Mouse (Mus musculus): ENCODE measurements around the gene Spa17. TPM values are rescaled to one million over a fixed set of nuclear protein-coding genes. Genes with fewer than 3 reads are reported as not detected.

Gene Spa17
- total and polyA plus RNA-seq, 2 experiments from 2014 or later, result 1.4 to 10.1 TPM

DNA sequence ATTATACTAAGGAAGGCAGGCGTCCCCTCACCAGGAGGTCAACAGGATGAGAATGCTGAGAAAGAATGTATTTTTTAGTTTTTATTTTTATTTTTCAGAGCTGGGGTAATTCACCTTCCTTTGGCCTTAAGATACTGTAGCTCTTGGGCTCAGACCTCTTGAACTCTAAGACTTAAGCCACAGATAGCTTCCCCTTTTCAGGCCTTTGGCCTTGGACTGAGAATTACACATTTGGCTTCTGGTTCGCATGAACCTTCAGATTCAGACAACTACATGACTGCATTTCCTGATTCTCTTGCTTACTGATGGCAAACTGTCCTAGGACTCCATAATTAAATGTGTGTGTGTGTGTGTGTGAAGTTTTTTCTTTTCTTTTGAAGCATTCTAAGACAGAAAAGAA is 14.9 kb downstream of the Spa17 start:
- Histone ChIP-seq H3K9me3 (ENCODE audit: low read length) (no peaks in the 10 kb centered on the region), H3K36me3 (ENCODE audit: insufficient read depth, low read length) (no peaks in the 10 kb centered on the region), H3K9ac (replicated peaks; ENCODE audit: low read length, poor library complexity, severe bottlenecking) (no peak overlapping the region), H3K27ac (ENCODE audit: low read depth, low read length) (no peak overlapping the region), H3K4me3 (ENCODE audit: low read depth, low read length) (no peak overlapping the region), H3K4me2 (ENCODE audit: low read depth, low read length, poor library complexity, severe bottlenecking) (no peak overlapping the region), H3K4me1 (ENCODE audit: insufficient read depth, low read length) (no peaks in the 10 kb centered on the region), H3K27me3 (ENCODE audit: insufficient read depth, low read length) (no peaks in the 10 kb centered on the region)
- no peak for TF ChIP-seq CTCF (IDR thresholded peaks at IDR 0.05)
- 90% methylated on average over 2 of the region's 2 CpGs for WGBS
- ATAC-seq (ENCODE audit: low FRiP score), result no peak
- DNase-seq (ENCODE audit: low spot score), result no peak

DNA sequence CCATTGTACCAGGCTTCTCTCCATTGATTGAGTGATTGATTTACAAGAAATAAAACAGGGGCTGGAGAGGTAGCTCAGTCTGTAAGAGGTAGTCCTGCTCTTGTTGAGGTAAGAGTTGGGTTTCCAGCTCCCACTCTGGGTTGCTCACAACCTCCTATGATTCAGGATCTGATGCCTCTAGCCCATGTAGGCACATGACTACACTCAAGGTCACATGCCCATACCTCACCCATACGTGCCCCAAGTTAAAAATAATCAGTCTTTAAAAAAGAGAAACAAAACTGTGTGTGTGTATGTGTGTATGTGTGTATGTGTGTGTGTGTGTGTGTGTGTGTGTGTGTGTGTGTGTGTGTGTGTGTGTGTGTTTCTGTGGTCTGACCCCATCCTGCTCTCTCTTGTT is 18.0 kb downstream of the Spa17 start:
- Histone ChIP-seq H3K4me2 (ENCODE audit: low read depth, low read length, poor library complexity, severe bottlenecking) (no peak overlapping the region), H3K27me3 (ENCODE audit: insufficient read depth, low read length) (no peaks in the 10 kb centered on the region), H3K9me3 (ENCODE audit: low read length) (no peaks in the 10 kb centered on the region), H3K4me3 (ENCODE audit: low read depth, low read length) (no peak overlapping the region), H3K36me3 (ENCODE audit: insufficient read depth, low read length) (no peaks in the 10 kb centered on the region), H3K27ac (ENCODE audit: low read depth, low read length) (no peak overlapping the region), H3K9ac (replicated peaks; ENCODE audit: low read length, poor library complexity, severe bottlenecking) (no peak overlapping the region), H3K4me1 (ENCODE audit: insufficient read depth, low read length) (no peaks in the 10 kb centered on the region)
- 79% methylated on average over 1 of the region's 1 CpGs for WGBS
- no peak for ATAC-seq (ENCODE audit: low FRiP score)
- TF ChIP-seq CTCF (IDR thresholded peaks at IDR 0.05), result no peak
- DNase-seq (ENCODE audit: low spot score), result no peak

DNA sequence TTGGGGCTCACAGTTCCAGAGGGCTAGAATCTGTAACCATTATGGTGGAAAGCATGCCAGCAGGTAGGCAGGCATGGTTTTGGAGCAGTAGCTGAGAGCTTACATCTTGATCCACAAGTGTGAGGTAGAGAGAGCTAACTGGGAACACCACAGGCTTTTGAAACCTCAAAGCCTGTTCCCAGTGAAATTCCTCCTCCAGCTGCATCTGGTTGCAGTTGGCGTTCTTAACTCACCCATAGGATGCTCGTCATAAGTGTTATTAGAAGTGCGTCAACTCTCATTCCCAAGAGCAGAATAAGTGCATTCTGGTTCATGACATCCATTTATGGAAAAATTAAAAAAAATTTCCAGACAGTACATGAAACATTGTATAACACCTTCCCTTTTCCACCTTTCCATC is 19.8 kb downstream of the Spa17 start:
- no peak overlapping the region for H3K4me2 ChIP-seq (ENCODE audit: low read depth, low read length, poor library complexity, severe bottlenecking)
- no peak for DNase-seq (ENCODE audit: low spot score)
- H3K4me1 ChIP-seq (ENCODE audit: insufficient read depth, low read length), result no peaks in the 10 kb centered on the region
- no peak for ATAC-seq (ENCODE audit: low FRiP score)
- no peak overlapping the region for H3K4me3 ChIP-seq (ENCODE audit: low read depth, low read length)
- H3K27ac ChIP-seq (ENCODE audit: low read depth, low read length), result no peak overlapping the region
- no peak for TF ChIP-seq CTCF (IDR thresholded peaks at IDR 0.05)
- no peaks in the 10 kb centered on the region for H3K36me3 ChIP-seq (ENCODE audit: insufficient read depth, low read length)
- no peaks in the 10 kb centered on the region for H3K27me3 ChIP-seq (ENCODE audit: insufficient read depth, low read length)
- no peaks in the 10 kb centered on the region for H3K9me3 ChIP-seq (ENCODE audit: low read length)
- 90% methylated on average over 3 of the region's 3 CpGs for WGBS
- H3K9ac ChIP-seq (replicated peaks; ENCODE audit: low read length, poor library complexity, severe bottlenecking), result no peak overlapping the region

DNA sequence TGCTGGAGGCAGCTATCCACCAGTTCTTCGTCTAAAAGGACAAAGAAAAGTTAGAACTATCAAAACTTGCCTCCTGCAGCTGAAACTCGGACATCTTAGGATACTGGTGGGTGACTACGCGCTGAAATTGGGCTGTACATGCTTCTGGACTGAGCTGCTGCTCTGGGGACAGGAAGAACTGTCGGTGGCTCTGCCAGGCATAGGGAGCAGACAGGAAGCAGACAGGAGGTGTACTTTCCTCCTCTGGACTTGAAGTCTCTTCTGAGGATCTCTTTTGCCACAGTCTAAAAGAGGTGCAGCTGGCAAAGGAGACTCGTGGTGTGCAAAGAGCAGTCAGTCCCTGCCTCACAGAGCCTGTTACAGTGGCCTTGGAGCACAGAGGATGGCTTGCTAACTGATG is 20.9 kb downstream of the Spa17 start:
- Histone ChIP-seq H3K4me2 (ENCODE audit: low read depth, low read length, poor library complexity, severe bottlenecking) (no peak overlapping the region), H3K36me3 (ENCODE audit: insufficient read depth, low read length) (no peaks in the 10 kb centered on the region), H3K27me3 (ENCODE audit: insufficient read depth, low read length) (no peaks in the 10 kb centered on the region), H3K9ac (replicated peaks; ENCODE audit: low read length, poor library complexity, severe bottlenecking) (no peak overlapping the region), H3K4me1 (ENCODE audit: insufficient read depth, low read length) (no peaks in the 10 kb centered on the region), H3K9me3 (ENCODE audit: low read length) (no peaks in the 10 kb centered on the region), H3K4me3 (ENCODE audit: low read depth, low read length) (no peak overlapping the region), H3K27ac (ENCODE audit: low read depth, low read length) (no peak overlapping the region)
- TF ChIP-seq CTCF (IDR thresholded peaks at IDR 0.05), result no peak
- DNase-seq (ENCODE audit: low spot score) (no peak), ATAC-seq (ENCODE audit: low FRiP score) (no peak)
- WGBS, result 58% methylated on average over 6 of the region's 6 CpGs

DNA sequence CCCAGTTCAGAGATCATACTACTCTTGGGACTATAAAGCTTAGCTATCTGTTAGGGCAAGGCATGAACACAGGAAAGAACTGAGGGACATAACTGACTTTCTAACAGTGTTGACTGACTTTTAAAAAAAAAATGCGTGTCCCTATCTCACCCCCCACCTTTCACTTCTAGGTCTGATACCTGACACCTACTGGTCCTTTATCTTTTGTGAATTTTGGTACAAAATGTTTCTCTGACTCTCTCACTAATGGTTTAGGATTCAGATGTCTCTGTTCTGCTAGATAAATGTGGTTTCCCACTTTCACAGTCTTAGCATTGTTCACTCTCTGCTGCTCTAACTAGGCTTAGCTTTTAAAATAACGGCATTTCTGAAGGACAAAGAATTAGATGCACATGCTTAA is 21.5 kb downstream of the Spa17 start:
- Histone ChIP-seq H3K4me2 (ENCODE audit: low read depth, low read length, poor library complexity, severe bottlenecking) (no peak overlapping the region), H3K9me3 (ENCODE audit: low read length) (no peaks in the 10 kb centered on the region), H3K4me3 (ENCODE audit: low read depth, low read length) (no peak overlapping the region), H3K9ac (replicated peaks; ENCODE audit: low read length, poor library complexity, severe bottlenecking) (no peak overlapping the region), H3K27me3 (ENCODE audit: insufficient read depth, low read length) (no peaks in the 10 kb centered on the region), H3K27ac (ENCODE audit: low read depth, low read length) (no peak overlapping the region), H3K4me1 (ENCODE audit: insufficient read depth, low read length) (no peaks in the 10 kb centered on the region), H3K36me3 (ENCODE audit: insufficient read depth, low read length) (no peaks in the 10 kb centered on the region)
- 73% methylated on average over 2 of the region's 2 CpGs for WGBS
- TF ChIP-seq CTCF (IDR thresholded peaks at IDR 0.05), result no peak
- ATAC-seq (ENCODE audit: low FRiP score) (no peak), DNase-seq (ENCODE audit: low spot score) (no peak)

DNA sequence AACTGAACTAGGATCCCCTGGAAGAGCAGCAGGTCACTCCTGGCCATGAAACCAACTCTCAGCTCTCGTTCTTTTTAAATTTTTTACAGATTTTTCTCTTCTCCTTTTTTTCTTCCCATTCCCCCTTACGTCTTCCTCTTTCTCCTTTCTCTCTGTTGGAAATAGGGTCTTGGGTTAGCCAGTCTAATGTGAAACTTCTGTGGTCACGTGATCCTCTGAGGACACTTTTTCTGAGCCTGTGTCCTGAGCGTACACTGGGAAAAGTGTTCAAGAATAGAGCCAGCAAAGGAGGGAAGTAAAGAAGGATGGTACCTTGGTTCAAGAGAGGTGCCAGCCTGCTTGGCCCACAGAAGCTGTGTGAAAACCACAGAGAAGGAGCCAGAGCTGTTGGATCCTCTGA is 23.1 kb downstream of the Spa17 start:
- 86% methylated on average over 4 of the region's 4 CpGs for WGBS
- no peaks in the 10 kb centered on the region for H3K27me3 ChIP-seq (ENCODE audit: insufficient read depth, low read length)
- no peak overlapping the region for H3K27ac ChIP-seq (ENCODE audit: low read depth, low read length)
- ATAC-seq (ENCODE audit: low FRiP score), result no peak
- no peak overlapping the region for H3K4me2 ChIP-seq (ENCODE audit: low read depth, low read length, poor library complexity, severe bottlenecking)
- H3K4me1 ChIP-seq (ENCODE audit: insufficient read depth, low read length), result no peaks in the 10 kb centered on the region
- no peak for TF ChIP-seq CTCF (IDR thresholded peaks at IDR 0.05)
- H3K9me3 ChIP-seq (ENCODE audit: low read length), result no peaks in the 10 kb centered on the region
- DNase-seq (ENCODE audit: low spot score), result no peak
- no peak overlapping the region for H3K4me3 ChIP-seq (ENCODE audit: low read depth, low read length)
- no peak overlapping the region for H3K9ac ChIP-seq (replicated peaks; ENCODE audit: low read length, poor library complexity, severe bottlenecking)
- H3K36me3 ChIP-seq (ENCODE audit: insufficient read depth, low read length), result no peaks in the 10 kb centered on the region
